Mouse (Mus musculus): ENCODE measurements around the gene Prune2.

Prune2 gene

DNA sequence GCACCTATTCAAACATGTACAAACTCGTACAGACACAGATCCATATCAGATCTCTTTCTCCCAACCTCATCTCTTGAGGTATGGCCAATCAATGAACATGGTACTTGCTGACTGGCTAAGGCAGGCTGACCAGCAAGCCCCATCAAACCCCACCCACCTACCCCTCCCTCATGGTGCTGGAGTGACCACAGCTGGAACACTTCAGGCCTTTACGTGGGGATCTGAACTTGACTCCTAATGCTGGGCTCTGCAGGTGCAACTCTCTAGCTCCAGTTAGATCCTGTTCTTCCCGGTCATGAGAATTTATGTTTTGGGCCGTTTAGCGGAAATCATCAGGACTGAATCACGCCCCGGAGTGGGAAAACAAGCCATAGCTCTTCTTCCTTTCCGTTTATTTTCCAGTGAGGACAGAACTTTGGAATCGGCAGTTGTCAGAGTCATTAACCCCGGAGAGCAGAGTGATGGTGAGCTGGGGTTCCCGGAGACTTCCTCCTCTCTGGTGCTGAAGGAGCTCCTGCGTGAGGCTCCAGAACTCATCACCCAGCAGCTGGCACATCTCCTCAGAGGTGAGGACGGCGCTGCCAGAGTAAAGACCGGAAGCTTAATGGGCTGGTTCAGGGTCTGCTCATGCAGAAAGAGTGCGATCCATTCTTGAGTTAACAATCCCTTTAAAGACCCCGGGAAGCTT, 50.4 kb downstream of the Prune2 start:
- no peak for DNase-seq (ENCODE audit: low spot score in 2 of 2)

DNA sequence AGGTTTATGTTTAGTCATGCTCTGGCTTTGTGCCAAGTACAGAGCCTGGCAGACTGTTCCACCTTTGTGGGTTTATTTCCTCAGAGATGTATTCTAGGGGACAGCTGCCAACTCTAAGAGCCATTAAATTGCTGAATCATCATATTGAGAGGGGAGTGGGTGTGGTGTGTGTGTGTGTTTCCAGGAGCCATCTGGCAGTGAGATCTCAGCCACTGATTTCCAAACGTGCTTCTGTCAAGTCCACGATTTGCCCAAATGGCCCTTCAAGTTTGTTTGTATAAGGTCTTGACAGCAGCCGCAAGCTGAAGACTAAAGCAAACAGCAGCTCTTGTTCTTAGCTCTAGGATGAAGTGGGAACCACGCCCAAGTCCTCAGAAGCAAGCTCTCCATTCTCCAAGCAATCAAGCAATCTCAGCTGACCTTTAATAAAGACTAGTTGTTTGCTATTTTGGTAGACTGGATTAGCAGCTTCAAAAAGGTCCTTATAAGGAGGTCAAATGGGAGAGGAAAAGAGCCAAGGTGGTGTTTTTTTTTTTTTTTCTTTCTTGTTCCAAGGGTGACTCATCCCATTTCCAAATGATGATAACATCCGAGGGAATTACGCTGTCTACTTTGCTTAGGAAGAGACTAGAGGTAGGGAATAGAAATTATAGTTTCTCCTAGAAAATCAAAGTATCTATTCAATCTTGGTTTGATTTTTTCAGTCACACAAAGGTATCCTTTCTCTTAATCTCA, 55.5 kb downstream of the Prune2 start:
- no peak for DNase-seq (ENCODE audit: low spot score in 2 of 2)

DNA sequence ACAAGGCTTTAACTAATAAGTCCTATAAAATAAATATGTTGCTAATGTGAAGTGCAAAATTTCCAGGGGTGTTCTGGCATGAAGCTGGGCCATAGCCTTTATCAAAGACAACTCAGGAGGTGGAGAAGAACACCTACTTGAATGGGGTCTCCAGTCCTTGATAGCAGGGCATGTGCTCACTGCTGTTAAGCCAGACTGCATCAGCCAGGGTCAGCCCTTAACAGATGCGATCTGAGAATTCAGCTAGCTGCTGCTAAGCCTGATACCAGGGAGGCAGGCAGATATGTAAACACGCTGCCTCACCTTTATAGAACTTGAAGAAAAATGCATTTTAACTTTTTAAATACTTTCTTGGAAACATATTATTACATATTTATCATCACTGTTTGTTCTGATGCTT, 57.2 kb downstream of the Prune2 start:
- no peak for DNase-seq (ENCODE audit: low spot score in 2 of 2)

DNA sequence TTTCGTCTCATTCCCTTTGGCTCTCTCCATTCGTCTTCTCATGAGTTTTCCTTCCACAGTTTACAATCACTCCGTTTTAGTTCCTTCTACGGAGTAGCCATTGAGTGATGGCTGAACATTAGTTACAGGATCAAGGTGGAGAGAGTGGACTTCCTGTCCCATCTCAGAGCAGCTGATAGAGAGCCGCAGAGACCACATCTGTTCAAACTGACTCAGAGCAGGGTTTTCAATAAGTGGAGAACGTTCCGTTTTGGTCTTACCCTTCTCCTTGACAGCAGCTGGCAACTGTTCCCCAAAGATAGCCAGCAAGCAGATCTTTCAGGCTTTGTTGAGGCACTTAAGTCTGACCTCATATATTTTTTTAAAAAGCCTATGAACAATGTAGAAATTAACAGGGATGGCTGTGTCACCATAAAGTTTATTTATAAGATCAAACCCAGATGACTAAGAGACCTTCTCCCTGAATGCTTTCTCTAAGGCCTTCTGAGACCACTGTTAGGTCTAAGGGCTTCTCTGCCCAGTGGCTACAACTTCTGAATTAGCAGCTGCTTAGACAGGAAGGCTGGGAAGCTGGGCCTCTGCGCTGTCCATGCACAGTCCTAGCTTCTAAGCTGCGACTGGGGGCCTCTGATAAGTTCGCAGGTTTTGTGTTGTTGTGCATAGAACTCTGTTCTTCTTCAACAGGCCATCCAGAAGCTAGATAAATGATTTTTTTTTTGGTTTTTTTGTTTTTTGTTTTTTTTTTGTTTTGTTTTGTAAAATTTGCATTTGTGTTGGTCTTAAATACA, 58.6 kb downstream of the Prune2 start:
- no peak for DNase-seq (ENCODE audit: low spot score in 2 of 2)

DNA sequence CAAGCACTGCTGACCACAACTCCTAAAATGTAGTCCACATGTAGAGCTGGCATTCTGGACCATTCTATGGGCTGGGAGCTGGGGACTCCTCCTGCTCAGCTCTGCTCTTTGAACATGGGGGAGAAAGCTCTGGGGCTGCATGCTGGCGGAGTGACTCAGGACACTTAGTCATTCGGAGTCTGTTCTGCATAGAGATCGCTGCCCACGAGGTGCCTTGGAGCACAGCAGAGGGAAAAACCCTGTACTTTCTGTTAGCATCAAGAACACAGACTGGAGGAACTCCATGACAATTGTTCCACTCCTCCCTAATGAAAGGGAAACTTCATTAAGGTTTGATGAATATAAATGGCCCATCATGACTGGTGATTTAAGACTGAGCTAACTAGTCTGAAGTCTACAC, 68.8 kb downstream of the Prune2 start:
- no peak for DNase-seq (ENCODE audit: low spot score in 2 of 2)

DNA sequence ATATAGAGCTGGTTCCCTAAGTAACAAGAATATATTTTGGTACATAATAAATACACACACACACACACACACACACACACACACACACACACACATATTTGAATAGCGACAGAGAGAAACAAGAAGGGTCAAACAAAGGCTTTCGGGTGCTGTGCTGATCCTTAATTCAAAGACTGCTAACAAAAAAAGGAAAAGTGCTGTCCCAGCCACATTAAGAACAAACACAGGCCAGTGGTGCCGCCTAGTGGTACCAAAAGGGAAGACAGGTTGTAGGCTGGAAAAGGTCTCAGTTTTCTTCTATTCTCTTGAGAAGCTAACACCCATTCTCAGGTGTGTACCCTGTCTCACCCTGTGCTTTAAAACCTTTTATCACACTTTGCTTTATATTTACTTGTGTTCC, 74.4 kb downstream of the Prune2 start:
- peak; percentile 28 to 56 for DNase-seq (ENCODE audit: low spot score in 2 of 2)

DNA sequence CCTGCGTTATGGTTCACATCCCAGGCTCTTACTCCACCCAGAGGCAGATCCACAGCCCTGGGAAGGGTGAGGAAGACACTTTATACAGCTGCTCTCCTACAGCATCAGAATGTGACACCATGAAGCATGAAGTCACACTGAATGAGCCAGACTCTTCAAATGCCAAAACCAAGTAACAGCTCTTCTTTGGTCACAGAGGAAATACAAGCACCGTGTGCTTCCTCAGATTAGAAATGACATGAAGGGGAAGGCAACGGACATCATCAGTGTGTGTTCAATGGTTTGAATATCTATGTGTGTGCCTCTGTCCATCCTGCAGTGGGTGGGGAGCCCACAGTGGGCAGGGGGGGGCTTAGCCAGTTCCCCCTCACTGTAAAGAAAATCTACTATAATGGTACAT, 76.4 kb downstream of the Prune2 start:
- no peak for DNase-seq (ENCODE audit: low spot score in 2 of 2)

DNA sequence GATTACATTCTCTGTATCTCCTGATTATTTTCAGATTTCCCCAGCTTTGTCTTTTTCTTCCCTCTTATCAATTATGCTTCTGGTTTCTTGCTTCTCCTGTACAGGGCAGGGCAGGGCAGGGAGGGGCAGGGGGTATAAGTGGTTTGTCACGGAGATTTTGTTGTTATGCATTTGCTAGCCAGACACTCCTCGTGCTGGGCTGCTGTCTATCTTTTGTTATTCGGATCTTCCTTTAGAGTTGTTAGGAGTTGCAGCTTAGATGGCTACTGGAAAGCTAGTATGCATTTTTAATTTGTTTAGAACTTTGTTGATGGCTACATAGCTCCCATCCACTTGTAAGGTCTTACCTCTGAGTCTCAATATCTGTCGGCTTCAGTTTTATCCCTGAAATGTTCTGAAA, 91.0 kb downstream of the Prune2 start:
- DNase-seq (ENCODE audit: low spot score in 2 of 2) = no peak

DNA sequence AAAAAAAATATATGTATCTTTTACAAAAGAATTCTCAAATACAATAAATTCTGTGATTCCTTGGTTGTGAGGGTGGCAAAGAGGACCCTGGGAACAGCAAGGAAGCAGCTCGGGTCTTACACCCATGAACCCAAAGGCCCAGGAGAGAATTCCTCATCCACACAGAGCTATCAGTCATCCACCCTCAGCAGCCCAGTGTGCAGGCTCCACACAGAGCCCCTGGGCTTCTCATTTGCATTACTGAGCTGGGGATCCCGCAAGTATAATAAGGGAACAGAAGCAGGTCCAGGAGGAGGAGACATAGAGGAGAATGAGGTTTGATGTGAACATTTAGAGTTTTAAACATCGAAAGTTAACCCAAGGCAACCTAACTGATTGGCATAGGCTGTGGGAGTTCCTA, 100.0 kb downstream of the Prune2 start:
- no peak for DNase-seq (ENCODE audit: low spot score in 2 of 2)

DNA sequence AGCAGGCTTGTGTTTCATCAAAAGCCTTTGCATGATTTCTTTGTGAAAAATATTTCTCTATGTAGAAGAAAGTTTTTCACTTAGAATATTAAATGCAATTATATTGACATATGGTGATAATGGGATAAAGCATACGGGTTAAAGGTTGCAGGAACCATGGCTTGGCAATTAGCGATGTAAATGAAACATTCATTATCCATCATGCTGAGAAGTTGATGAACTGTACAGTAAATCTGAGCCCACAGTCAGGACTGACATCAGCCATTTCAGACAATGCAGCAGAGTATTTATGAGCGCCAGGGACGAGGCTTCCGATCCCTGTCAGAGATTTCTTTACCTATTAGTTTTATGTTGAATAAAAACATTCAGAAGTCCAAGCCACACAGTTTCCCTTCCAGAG, 104.2 kb downstream of the Prune2 start:
- no peak for DNase-seq (ENCODE audit: low spot score in 2 of 2)

DNA sequence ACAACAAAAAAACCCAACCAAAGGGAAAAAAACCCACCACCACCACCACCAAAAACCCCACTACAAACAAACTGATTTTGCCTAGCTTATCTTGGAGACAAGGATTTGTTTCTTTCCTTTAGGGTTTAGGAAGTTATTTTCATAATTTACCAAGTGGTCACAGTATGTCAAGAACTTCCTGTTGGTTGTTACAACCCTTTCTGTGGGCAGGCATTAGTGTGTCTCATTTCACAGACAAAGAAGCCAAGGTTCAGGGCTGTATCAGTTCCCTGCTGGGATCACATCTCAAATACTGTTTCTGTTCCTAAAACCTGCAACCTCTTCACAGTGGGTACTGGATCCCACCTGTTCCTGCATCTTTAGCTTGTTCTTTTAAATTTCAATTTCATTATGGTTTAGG, 108.5 kb downstream of the Prune2 start:
- no peak for DNase-seq (ENCODE audit: low spot score in 2 of 2)

DNA sequence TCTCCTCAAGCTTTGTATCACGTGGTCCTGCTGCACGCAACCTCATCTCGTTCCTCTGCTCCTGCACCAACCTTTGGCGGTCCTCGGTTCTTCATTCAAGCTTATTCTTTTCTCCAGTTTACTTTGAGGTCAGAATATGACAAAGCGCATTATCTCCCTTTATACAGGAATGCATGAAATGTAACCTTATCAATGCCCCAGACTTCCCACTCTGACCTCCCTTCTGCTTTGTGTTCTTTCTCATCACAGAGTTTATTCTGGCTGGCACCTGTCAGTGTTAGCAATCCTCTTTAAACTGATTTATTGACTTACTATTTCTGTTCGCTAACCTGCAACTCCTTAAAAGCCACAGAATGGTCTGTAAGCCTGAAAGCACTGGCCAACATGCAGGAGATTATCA, 113.1 kb downstream of the Prune2 start:
- DNase-seq (ENCODE audit: low spot score in 2 of 2) = no peak

DNA sequence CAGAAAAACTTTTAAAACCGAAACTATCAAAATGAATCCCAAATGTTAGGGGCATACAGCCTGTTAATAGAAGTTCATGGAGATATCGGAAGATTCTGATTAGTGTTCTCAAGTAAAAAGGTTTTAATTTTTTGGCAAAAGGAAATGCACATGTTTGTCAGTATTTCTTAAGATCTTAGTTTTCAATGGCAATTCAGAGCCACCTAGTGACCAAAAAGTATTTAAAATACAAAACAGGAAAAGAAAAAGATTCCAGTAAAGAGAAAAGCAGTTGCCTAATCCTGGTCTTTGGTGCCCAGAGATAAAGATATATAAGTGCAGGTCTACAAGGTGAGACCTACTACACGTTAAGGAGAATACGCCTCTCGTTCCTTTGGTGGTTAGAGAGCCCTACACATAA, 115.3 kb downstream of the Prune2 start:
- DNase-seq (ENCODE audit: low spot score in 2 of 2) = no peak

DNA sequence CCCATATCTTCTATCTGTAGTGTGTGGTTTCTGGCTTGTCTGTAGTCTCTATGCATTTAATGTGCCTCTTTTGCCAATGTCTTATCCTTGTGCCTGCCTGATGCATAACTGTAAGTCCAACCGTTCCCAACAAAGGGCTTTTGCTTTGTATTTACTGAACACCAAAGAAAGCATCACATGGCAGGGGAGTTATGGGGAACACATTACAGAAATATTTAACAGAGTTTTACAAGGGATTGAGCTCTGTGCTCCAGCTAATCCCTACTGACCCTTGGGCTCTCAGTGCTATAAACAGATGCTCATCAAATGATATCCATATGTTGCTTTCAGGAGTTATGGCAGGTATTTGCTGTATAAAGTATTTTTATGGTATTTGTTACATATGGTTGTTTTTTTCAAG, 116.3 kb downstream of the Prune2 start:
- no peak for DNase-seq (ENCODE audit: low spot score in 2 of 2)

DNA sequence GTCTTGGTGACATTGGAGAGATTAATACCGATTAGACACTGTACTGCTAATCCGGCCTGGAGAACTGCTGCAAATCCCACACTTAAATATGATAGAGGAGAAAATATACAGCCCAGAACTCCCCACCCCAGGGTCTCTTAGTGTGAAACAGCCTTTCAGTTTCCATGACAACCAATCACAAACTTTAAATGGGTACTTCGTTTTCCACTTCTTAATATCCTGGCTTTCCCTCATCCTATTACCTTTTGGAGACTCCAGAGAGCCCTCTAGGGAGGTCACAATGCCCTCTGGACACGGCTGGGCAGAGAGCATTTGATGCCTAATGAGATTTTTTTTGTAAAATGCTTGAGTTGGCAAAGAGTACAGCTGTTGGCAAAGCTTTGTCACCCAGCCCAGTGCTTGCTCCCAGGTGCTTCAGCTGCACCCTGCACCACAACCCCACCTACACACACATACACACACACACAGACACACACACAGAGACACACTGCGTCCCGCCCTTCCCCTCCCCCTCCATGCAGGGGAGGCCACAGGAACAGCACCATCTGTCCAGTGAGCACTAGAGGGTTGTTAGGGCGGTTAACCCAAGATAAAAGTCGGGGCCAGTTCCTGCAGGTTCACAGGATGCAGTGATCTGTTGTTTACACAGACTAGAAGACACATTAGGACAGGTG, 122.9 kb downstream of the Prune2 start:
- no peak for DNase-seq (ENCODE audit: low spot score in 2 of 2)

DNA sequence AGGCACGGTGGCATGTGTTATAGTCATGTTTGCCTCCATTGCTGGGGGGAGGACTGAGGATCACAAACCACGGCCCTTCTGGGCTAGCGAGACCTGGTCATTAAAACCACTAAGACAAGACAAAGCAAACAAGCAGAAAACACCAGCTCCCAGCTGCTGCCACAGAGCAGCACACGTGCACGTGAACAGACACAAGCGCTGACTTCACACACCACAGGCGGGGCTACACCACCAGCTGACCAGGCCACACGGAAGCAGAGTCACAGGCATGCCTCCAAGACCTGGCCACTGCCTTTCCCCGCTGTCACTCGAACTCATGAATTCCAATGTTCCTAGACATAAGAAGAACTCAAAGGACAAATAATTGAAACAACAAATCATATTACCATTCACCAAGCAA, 125.5 kb downstream of the Prune2 start:
- DNase-seq (ENCODE audit: low spot score in 2 of 2) = no peak

DNA sequence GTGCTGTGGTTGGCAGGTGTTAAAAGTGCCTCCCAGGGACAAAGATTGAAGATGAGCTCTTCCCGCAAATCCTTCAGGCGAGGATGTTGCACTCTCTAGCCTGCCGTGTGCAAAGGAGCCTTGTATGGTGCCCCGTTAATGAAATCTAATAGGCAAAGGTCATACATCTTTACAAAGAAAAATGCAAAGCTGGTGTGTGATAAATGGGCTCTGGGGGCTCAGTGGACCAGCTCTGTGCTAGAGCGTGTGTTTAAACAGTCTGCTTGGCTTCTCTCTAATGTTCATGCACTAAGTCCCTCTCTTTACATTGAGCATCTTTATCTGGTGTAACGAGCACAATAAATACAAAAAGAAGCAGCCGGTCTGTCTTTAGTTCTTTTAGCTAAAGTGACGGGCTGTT, 138.1 kb downstream of the Prune2 start:
- no peak for DNase-seq (ENCODE audit: low spot score in 2 of 2)

DNA sequence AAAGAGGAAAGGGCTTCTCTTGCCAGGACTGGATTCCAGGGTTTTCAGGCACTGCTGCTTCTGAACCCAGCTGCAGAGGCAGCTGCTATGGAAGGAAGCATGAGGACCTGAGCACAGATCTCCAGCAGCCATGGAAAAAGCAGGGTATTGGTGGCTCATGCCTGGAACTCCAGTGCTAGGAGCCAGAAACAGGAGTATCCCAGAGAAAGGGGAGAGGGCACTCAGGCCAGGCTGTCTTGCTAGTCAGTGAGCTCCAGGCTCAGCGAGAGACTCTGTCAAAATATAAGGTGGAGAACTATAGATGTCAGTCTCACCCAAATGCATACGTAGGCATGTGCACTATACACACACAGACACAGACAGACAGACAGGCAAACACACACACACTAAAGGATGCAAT, 140.4 kb downstream of the Prune2 start:
- DNase-seq (ENCODE audit: low spot score in 2 of 2) = no peak

DNA sequence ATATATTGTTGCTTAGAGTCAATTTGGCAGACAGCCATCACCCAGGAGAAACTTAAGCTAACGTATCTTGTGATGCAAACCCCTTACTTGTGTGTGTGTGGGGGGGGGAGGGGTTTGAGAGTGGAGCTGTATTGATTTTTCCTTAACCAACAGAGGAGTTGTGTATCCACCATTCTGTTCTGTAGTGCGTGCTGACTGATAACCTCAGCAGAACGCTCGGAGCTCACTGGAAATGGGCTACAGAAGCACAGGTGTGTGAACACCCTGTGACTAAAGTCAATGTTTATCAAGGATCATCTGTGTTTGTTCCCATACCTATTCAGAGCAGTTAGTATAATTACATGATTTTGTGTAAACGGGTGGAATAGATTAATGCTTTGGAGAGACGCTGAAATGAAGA, 141.3 kb downstream of the Prune2 start:
- DNase-seq (ENCODE audit: low spot score in 2 of 2) = no peak

DNA sequence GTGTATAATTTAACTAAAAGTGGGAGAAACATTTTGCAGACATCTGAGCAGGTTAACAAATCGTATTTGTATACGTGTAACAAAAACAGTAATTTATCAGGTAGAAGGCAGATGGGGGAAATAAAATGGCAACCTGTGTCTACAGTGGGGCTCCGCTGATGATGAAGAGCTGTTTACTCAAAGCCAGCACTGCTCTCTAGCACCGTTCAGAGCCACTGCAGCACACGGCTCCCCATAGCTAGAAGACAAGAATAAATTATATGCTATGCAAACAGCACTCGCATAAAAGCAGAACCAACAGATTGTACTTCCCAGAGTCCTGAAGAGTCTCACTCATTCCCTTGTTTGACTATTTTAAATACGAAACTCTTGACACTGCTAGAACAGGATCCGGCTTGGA, 152.9 kb downstream of the Prune2 start:
- DNase-seq (ENCODE audit: low spot score in 2 of 2) = no peak

DNA sequence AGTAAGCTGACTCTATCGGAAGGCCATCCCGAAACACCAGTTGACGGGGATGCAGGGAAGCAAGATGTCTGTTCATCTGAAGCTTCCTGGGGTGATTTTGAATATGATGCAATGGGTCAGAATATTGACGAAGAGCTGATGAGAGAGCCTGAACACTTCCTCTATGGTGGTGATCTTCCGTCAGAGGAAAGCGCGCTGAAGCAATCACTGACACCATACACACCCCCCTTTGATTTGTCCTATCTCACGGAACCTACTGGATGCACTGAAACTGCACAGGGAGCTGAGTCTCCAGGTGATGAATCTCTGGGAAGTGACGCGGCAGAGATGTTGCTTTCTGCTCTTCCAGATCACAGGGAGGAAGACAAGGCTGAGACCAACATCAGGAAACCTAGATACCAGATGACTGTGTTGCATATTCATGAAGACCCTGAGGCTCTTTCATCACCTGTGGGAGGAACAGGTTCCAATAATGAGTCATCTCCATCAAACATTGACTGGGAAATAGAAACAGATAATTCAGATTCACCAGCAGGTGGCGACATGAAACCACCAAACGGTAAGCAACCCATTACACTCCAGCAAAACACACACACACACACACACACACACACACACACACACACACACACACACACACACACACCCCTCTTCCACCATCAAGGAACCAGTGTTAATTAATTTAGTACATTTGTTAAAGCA, 168.3 kb downstream of the Prune2 start:
- peak in 1 of 2 experiments; percentile 30 for DNase-seq (ENCODE audit: low spot score in 2 of 2)

DNA sequence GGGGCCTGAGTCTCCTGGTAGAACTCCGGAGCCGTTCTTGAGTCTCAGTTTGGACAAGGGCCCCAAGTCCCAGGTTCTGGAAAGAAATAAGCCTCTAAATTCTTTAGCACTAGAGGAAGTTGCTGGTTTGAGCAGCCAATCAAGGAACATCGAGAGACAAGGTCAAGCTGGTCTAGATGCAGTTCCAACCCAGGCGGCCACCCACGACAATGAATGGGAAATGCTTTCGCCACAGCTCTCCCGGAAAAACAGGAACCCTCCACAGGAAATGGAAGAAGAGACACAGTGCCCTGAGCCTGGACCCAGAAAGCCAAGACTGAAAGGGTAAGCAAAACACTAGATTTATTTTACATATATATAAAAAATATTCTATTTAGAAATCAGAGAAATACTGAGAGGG, 169.5 kb downstream of the Prune2 start:
- DNase-seq (ENCODE audit: low spot score in 2 of 2) = no peak
